Mouse (Mus musculus): Measurements from ENCODE around the gene Dtx4.

DNA sequence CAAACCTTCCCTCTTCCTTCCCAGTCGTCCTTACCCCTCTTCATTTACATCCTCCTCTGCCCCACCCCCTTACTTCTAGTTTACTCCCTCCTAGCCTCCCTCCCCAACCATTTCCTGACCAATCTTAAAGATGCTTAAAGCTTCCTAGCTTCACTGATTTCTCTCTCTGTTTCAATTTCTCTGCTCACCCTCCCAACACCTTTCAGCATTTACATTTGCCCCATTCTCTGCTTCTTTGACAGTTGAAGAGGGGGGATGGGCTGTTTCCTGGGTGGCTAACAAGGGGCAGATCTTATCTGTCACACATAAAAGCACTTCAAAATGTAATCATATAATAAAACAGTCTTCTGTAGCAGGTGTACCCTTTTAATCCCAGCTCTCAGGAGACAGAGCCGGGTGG, 40.4 kb upstream of the Dtx4 start:
- TF ChIP-seq CTCF (IDR thresholded peaks at IDR 0.05; ENCODE audit: insufficient read depth, low read depth, low read length): no peak
- no peak for TF ChIP-seq POLR2A (IDR thresholded peaks at IDR 0.05; ENCODE audit: insufficient read depth, low read depth, low read length)

Measured in olfactory bulb, adult 2 months (tissue).